Mouse (Mus musculus): ENCODE measurements around the gene Rnase11. TPM values are rescaled to one million over a fixed set of nuclear protein-coding genes. Genes with fewer than 3 reads are reported as not detected.

The Rnase11 gene
- polyA plus RNA-seq, 1 experiment from 2014 or later: not detected

Other genes starting within 250 kb of the Rnase11 start
- gene Ccnb1ip1, start 242.4 kb downstream of the Rnase11 start, polyA plus RNA-seq (2015; fragmentation: Nextera tagmentation; extraction: Ambion mirVana): not detected in 2 replicates
- 60.8 and 61.2 TPM in 2 replicates for gene Parp2, start 242.3 kb downstream of the Rnase11 start, polyA plus RNA-seq (2015; fragmentation: Nextera tagmentation; extraction: Ambion mirVana)
- 5.3 and 6.2 TPM in 2 replicates for gene Tep1, start 179.6 kb downstream of the Rnase11 start, polyA plus RNA-seq (2015; fragmentation: Nextera tagmentation; extraction: Ambion mirVana)
- 0.36 and 0.50 TPM in 2 replicates for gene Klhl33, start 152.7 kb downstream of the Rnase11 start, polyA plus RNA-seq (2015; fragmentation: Nextera tagmentation; extraction: Ambion mirVana)
- gene Osgep, start 125.3 kb downstream of the Rnase11 start, polyA plus RNA-seq (2015; fragmentation: Nextera tagmentation; extraction: Ambion mirVana): 174 and 176 TPM in 2 replicates
- 222 and 228 TPM in 2 replicates for gene Apex1, start 125.2 kb downstream of the Rnase11 start, polyA plus RNA-seq (2015; fragmentation: Nextera tagmentation; extraction: Ambion mirVana)
- 46.7 and 53.4 TPM in 2 replicates for gene Pip4p1, start 119.3 kb downstream of the Rnase11 start, polyA plus RNA-seq (2015; fragmentation: Nextera tagmentation; extraction: Ambion mirVana)
- gene Pnp, start 119.1 kb downstream of the Rnase11 start, polyA plus RNA-seq (2015; fragmentation: Nextera tagmentation; extraction: Ambion mirVana): 68.1 and 69.5 TPM in 2 replicates
- gene Gm49342, start 105.6 kb downstream of the Rnase11 start, polyA plus RNA-seq (2015; fragmentation: Nextera tagmentation; extraction: Ambion mirVana): not detected in 2 replicates
- 0.38 and 0.76 TPM in 2 replicates for gene Pnp2, start 94.2 kb downstream of the Rnase11 start, polyA plus RNA-seq (2015; fragmentation: Nextera tagmentation; extraction: Ambion mirVana)
- gene Rnase10, start 42.4 kb downstream of the Rnase11 start, polyA plus RNA-seq (2015; fragmentation: Nextera tagmentation; extraction: Ambion mirVana): 0.25 and 0.28 TPM in 2 replicates
- not detected in 2 replicates for gene Rnase9, start 8.3 kb downstream of the Rnase11 start, polyA plus RNA-seq (2015; fragmentation: Nextera tagmentation; extraction: Ambion mirVana)
- not detected in 2 replicates for gene Rnase12, start 7.5 kb upstream of the Rnase11 start, polyA plus RNA-seq (2015; fragmentation: Nextera tagmentation; extraction: Ambion mirVana)
- not detected in 2 replicates for gene Olfr750, start 24.3 kb upstream of the Rnase11 start, polyA plus RNA-seq (2015; fragmentation: Nextera tagmentation; extraction: Ambion mirVana)
- 33.9 and 38.7 TPM in 2 replicates for gene Rnase4, start 40.9 kb upstream of the Rnase11 start, polyA plus RNA-seq (2015; fragmentation: Nextera tagmentation; extraction: Ambion mirVana)
- gene Ang, start 41.0 kb upstream of the Rnase11 start, polyA plus RNA-seq (2015; fragmentation: Nextera tagmentation; extraction: Ambion mirVana): 7.6 and 7.7 TPM in 2 replicates
- gene Eddm3b, start 64.3 kb upstream of the Rnase11 start, polyA plus RNA-seq (2015; fragmentation: Nextera tagmentation; extraction: Ambion mirVana): not detected in 2 replicates
- gene Rnase6, start 73.7 kb upstream of the Rnase11 start, polyA plus RNA-seq (2015; fragmentation: Nextera tagmentation; extraction: Ambion mirVana): 1.2 and 1.9 TPM in 2 replicates
- gene Rnase1, start 96.6 kb upstream of the Rnase11 start, polyA plus RNA-seq (2015; fragmentation: Nextera tagmentation; extraction: Ambion mirVana): 0.30 and 0.44 TPM in 2 replicates
- not detected in 2 replicates for gene Rnase2b, start 112.1 kb upstream of the Rnase11 start, polyA plus RNA-seq (2015; fragmentation: Nextera tagmentation; extraction: Ambion mirVana)
- not detected in 2 replicates for gene Ang2, start 149.0 kb upstream of the Rnase11 start, polyA plus RNA-seq (2015; fragmentation: Nextera tagmentation; extraction: Ambion mirVana)
- gene Ear14, start 153.2 kb upstream of the Rnase11 start, polyA plus RNA-seq (2015; fragmentation: Nextera tagmentation; extraction: Ambion mirVana): not detected in 2 replicates
- not detected in 2 replicates for gene Rnase2a, start 205.9 kb upstream of the Rnase11 start, polyA plus RNA-seq (2015; fragmentation: Nextera tagmentation; extraction: Ambion mirVana)

All from lung, embryonic 15.5 days (tissue).